8 mouse cellular contexts compared by ENCODE assay signal in the genomic region with DNA sequence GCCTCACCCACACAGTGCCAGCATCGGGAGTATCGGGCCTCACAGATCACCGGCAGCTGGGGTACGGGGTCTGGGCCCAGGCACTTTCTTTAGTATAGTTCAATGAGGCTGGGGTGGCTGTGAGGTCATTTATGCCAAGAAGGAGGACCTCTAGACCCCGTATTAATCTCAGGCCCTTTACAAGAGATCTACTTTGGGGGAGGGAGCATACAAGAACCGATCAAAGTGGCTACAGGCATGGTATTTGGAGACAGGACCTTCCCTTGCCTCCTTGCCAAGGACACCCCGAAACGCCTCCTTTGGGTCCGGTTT. TPM values are rescaled to one million over a fixed set of nuclear protein-coding genes. Genes with fewer than 3 reads are reported as not detected.
A peak's percentile ranks its signal among the peaks of the same experiment; 100 is the strongest.
DNase-seq lines count a peak whose midpoint lies in the region; ATAC-seq and TF ChIP-seq lines count a peak whose summit lies in the region.

No protein-coding gene starts in this region.

- TF ChIP-seq POLR2A in embryonic fibroblast, embryonic 13.5 days (IDR thresholded peaks at IDR 0.05; ENCODE audit: low read depth, low read length): no peak

- no peak for TF ChIP-seq CTCF in embryonic fibroblast, embryonic 13.5 days (IDR thresholded peaks at IDR 0.05; ENCODE audit: borderline replicate concordance, insufficient read depth, low read length)

- WGBS in lung, embryonic 16.5 days: 0% methylated on average over 9 of the region's 9 CpGs
- WGBS in intestine, embryonic 16.5 days: under 1% methylated on average over 9 of the region's 9 CpGs
- WGBS in neural tube, embryonic 13.5 days: 0% methylated on average over 9 of the region's 9 CpGs

- H3K36me3 ChIP-seq in lung, embryonic 16.5 days (ENCODE audit: control insufficient read depth, insufficient read depth, low read length): no peaks in the 10 kb centered on the region
- H3K36me3 ChIP-seq in intestine, embryonic 16.5 days (ENCODE audit: control insufficient read depth, insufficient read depth, low read length): no peaks in the 10 kb centered on the region
- no peaks in the 10 kb centered on the region for H3K36me3 ChIP-seq in neural tube, embryonic 13.5 days

- no peaks in the 10 kb centered on the region for H3K9me3 ChIP-seq in lung, embryonic 16.5 days (ENCODE audit: control insufficient read depth, low read length)
- H3K9me3 ChIP-seq in intestine, embryonic 16.5 days (ENCODE audit: control insufficient read depth, low read length): no peaks in the 10 kb centered on the region
- no peaks in the 10 kb centered on the region for H3K9me3 ChIP-seq in neural tube, embryonic 13.5 days

- peak overlapping the region; percentile 93 for H3K9ac ChIP-seq in lung, embryonic 16.5 days (ENCODE audit: low read length)
- H3K9ac ChIP-seq in intestine, embryonic 16.5 days (ENCODE audit: low read depth, low read length): peak overlapping the region; percentile 98
- peak overlapping the region; percentile 100 for H3K9ac ChIP-seq in neural tube, embryonic 13.5 days

- no peaks in the 10 kb centered on the region for H3K27me3 ChIP-seq in lung, embryonic 16.5 days (ENCODE audit: control insufficient read depth, insufficient read depth, low read depth, low read length)
- H3K27me3 ChIP-seq in intestine, embryonic 16.5 days (replicated peaks; ENCODE audit: control insufficient read depth, insufficient read depth, low read length): no peaks in the 10 kb centered on the region
- H3K27me3 ChIP-seq in neural tube, embryonic 13.5 days: no peaks in the 10 kb centered on the region

- H3K27ac ChIP-seq in lung, embryonic 16.5 days (ENCODE audit: low read length): peak overlapping the region; percentile 100
- H3K27ac ChIP-seq in embryonic fibroblast, embryonic 13.5 days (ENCODE audit: insufficient read depth, low read length): peak overlapping the region; percentile 100
- peak overlapping the region; percentile 100 for H3K27ac ChIP-seq in intestine, embryonic 16.5 days (ENCODE audit: low read length)
- peak overlapping the region; percentile 100 for H3K27ac ChIP-seq in neural tube, embryonic 13.5 days (replicated peaks)

- H3K4me2 ChIP-seq in lung, embryonic 16.5 days (ENCODE audit: low read depth, low read length): peak overlapping the region; percentile 71
- H3K4me2 ChIP-seq in intestine, embryonic 16.5 days (ENCODE audit: low read depth, low read length): peak overlapping the region; percentile 86
- H3K4me2 ChIP-seq in neural tube, embryonic 13.5 days: peak overlapping the region; percentile 99

- H3K4me1 ChIP-seq in lung, embryonic 16.5 days (replicated peaks; ENCODE audit: control insufficient read depth, insufficient read depth, low read length): peaks cover 18% of the 10 kb centered on the region
- H3K4me1 ChIP-seq in embryonic fibroblast, embryonic 13.5 days (ENCODE audit: control insufficient read depth, insufficient read depth, low read length): 0 out of 2 replicates have a peak, but pooled peaks cover 3% of the 10 kb centered on the region
- peaks cover 15% of the 10 kb centered on the region for H3K4me1 ChIP-seq in intestine, embryonic 16.5 days (ENCODE audit: control insufficient read depth, insufficient read depth, low read length)
- peaks cover 43% of the 10 kb centered on the region for H3K4me1 ChIP-seq in neural tube, embryonic 13.5 days (replicated peaks)

- H3K4me3 ChIP-seq in lung, embryonic 16.5 days (ENCODE audit: low read length): peak overlapping the region; percentile 75
- H3K4me3 ChIP-seq in embryonic fibroblast, embryonic 13.5 days (ENCODE audit: insufficient read depth, low read length): peak overlapping the region; percentile 68
- peak overlapping the region; percentile 95 for H3K4me3 ChIP-seq in intestine, embryonic 16.5 days (ENCODE audit: low read length)
- peak overlapping the region; percentile 97 for H3K4me3 ChIP-seq in neural tube, embryonic 13.5 days

- no peak for DNase-seq in lung, postnatal 14 days
- DNase-seq in layer of hippocampus, adult 8-10 months (ENCODE audit: low spot score in 2 of 2): no peak
- DNase-seq in urinary bladder, postnatal 10 days (ENCODE audit: low spot score): no peak
- no peak for DNase-seq in left cerebral cortex, postnatal 36 days (ENCODE audit: low spot score in 2 of 2)

- intact Hi-C loops in left cerebral cortex, postnatal 36 days (cut with DNase I): loop anchor here (2.0 to 5.0 kb wide), 2 partner anchors 35 to 55 kb away; no protein-coding TSS in a partner anchor

- no peak for ATAC-seq in lung, embryonic 16.5 days (ENCODE audit: low read depth)
- no peak for ATAC-seq in intestine, embryonic 16.5 days
- no peak for ATAC-seq in neural tube, embryonic 13.5 days (ENCODE audit: low read depth)

RNA-seq across cellular contexts. Expression of a gene that starts 4.5 kb away (rescaled TPM):
- polyA plus RNA-seq in lung, embryonic 16.5 days (2015; fragmentation: Nextera tagmentation; extraction: Ambion mirVana): 17.3 and 18.2 TPM in 2 replicates
- polyA plus RNA-seq in embryonic fibroblast, embryonic 13.5 days (2011; ENCODE audit: insufficient read length, low read depth, missing spikeins): 98.0 and 124 TPM in 2 replicates
- polyA plus RNA-seq in intestine, embryonic 16.5 days (2015; fragmentation: Nextera tagmentation; extraction: Ambion mirVana): 10.5 and 13.2 TPM in 2 replicates
- 30.3 and 31.1 TPM in 2 replicates for polyA plus RNA-seq in neural tube, embryonic 13.5 days (2015; fragmentation: Nextera tagmentation; extraction: Ambion mirVana)
- total RNA-seq in layer of hippocampus, adult 8-10 months (2022): 100 to 1,000 TPM; 131 to 153 (median 136) TPM
- 100 to 1,000 TPM; 117 to 147 TPM for total RNA-seq in left cerebral cortex, postnatal 36 days (2021)
